Mouse (Mus musculus): ENCODE results near the gene Bid. TPM values are rescaled to one million over a fixed set of nuclear protein-coding genes. Genes with fewer than 3 reads are reported as not detected.
"Not testable (repeated sequence)": the region's sequence is repeated elsewhere in the genome, so short reads cannot be mapped to it uniquely, and the experiment has no call there.

The Bid gene
- polyA plus RNA-seq, 1 experiment from 2014 or later = 8.4 TPM

- Histone ChIP-seq H3K9me3 (ENCODE audit: low read length) (no peaks in the 10 kb centered on the region), H3K4me1 (ENCODE audit: insufficient read depth, low read depth, low read length) (no peaks in the 10 kb centered on the region), H3K4me3 (ENCODE audit: low read depth, low read length) (no peak overlapping the region), H3K4me2 (replicated peaks; ENCODE audit: low read depth, low read length) (no peak overlapping the region), H3K36me3 (ENCODE audit: insufficient read depth, low read length) (no peaks in the 10 kb centered on the region; the same call in none of the 2 replicates), H3K27ac (ENCODE audit: low read length) (no peak overlapping the region), H3K27me3 (replicated peaks; ENCODE audit: insufficient read depth, low read length) (no peaks in the 10 kb centered on the region), H3K9ac (replicated peaks; ENCODE audit: low read depth) (no peak overlapping the region)
- DNase-seq (ENCODE audit: low spot score) = no peak
- TF ChIP-seq EP300 (IDR thresholded peaks at IDR 0.05) (no peak), CTCF (IDR thresholded peaks at IDR 0.05) (no peak)
- 81% methylated on average over 12 of the region's 12 CpGs for WGBS
- no peak for ATAC-seq
Observed at GRCm38 (mm10) chr6:120932597-120932996, 15.9 kb upstream of the Bid start.

GRCm38 (mm10) chr6:120930450-120931306 lies 14.0 kb upstream of the Bid start:
- no peak overlapping the region for H3K9ac ChIP-seq (replicated peaks; ENCODE audit: low read depth)
- H3K27ac ChIP-seq (ENCODE audit: low read length) = no peak overlapping the region
- no peaks in the 10 kb centered on the region; the same call in none of the 2 replicates for H3K36me3 ChIP-seq (ENCODE audit: insufficient read depth, low read length)
- no peak for TF ChIP-seq CTCF (IDR thresholded peaks at IDR 0.05)
- no peak for TF ChIP-seq EP300 (IDR thresholded peaks at IDR 0.05)
- WGBS = 75% methylated on average over 6 of the region's 6 CpGs
- DNase-seq (ENCODE audit: low spot score) = no peak
- H3K27me3 ChIP-seq (replicated peaks; ENCODE audit: insufficient read depth, low read length) = no peaks in the 10 kb centered on the region
- no peaks in the 10 kb centered on the region for H3K9me3 ChIP-seq (ENCODE audit: low read length)
- no peaks in the 10 kb centered on the region for H3K4me1 ChIP-seq (ENCODE audit: insufficient read depth, low read depth, low read length)
- no peak for ATAC-seq
- H3K4me2 ChIP-seq (replicated peaks; ENCODE audit: low read depth, low read length) = no peak overlapping the region
- H3K4me3 ChIP-seq (ENCODE audit: low read depth, low read length) = no peak overlapping the region

GRCm38 (mm10) chr6:120929421-120929820 lies 12.8 kb upstream of the Bid start:
- DNase-seq (ENCODE audit: low spot score) (no peak), ATAC-seq (no peak)
- Histone ChIP-seq H3K27me3 (replicated peaks; ENCODE audit: insufficient read depth, low read length) (no peaks in the 10 kb centered on the region), H3K27ac (ENCODE audit: low read length) (no peak overlapping the region), H3K4me3 (ENCODE audit: low read depth, low read length) (no peak overlapping the region), H3K36me3 (ENCODE audit: insufficient read depth, low read length) (no peaks in the 10 kb centered on the region; the same call in none of the 2 replicates), H3K4me1 (ENCODE audit: insufficient read depth, low read depth, low read length) (no peaks in the 10 kb centered on the region), H3K9ac (replicated peaks; ENCODE audit: low read depth) (no peak overlapping the region), H3K4me2 (replicated peaks; ENCODE audit: low read depth, low read length) (no peak overlapping the region), H3K9me3 (ENCODE audit: low read length) (no peaks in the 10 kb centered on the region)
- TF ChIP-seq CTCF (IDR thresholded peaks at IDR 0.05) (no peak), EP300 (IDR thresholded peaks at IDR 0.05) (no peak)
- WGBS = 57% methylated on average over 1 of the region's 1 CpGs

- H3K27ac ChIP-seq (ENCODE audit: low read length) = no peak overlapping the region
- H3K4me2 ChIP-seq (replicated peaks; ENCODE audit: low read depth, low read length) = no peak overlapping the region
- ATAC-seq (peak; percentile 90), DNase-seq (ENCODE audit: low spot score) (peak; percentile 55)
- H3K4me3 ChIP-seq (ENCODE audit: low read depth, low read length) = no peak overlapping the region
- TF ChIP-seq EP300 (IDR thresholded peaks at IDR 0.05) (peak; percentile 95), CTCF (IDR thresholded peaks at IDR 0.05) (no peak)
- H3K9me3 ChIP-seq (ENCODE audit: low read length) = no peaks in the 10 kb centered on the region
- H3K4me1 ChIP-seq (ENCODE audit: insufficient read depth, low read depth, low read length) = no peaks in the 10 kb centered on the region
- no peaks in the 10 kb centered on the region; the same call in 1 of the 2 replicates for H3K36me3 ChIP-seq (ENCODE audit: insufficient read depth, low read length)
- no peaks in the 10 kb centered on the region for H3K27me3 ChIP-seq (replicated peaks; ENCODE audit: insufficient read depth, low read length)
- H3K9ac ChIP-seq (replicated peaks; ENCODE audit: low read depth) = no peak overlapping the region
- WGBS = 44% methylated on average over 3 of the region's 3 CpGs
Observed at GRCm38 (mm10) chr6:120927765-120928164, 11.1 kb upstream of the Bid start.

- no peaks in the 10 kb centered on the region for H3K4me1 ChIP-seq (ENCODE audit: insufficient read depth, low read depth, low read length)
- DNase-seq (ENCODE audit: low spot score) = no peak
- H3K27me3 ChIP-seq (replicated peaks; ENCODE audit: insufficient read depth, low read length) = no peaks in the 10 kb centered on the region
- no peaks in the 10 kb centered on the region; the same call in 1 of the 2 replicates for H3K36me3 ChIP-seq (ENCODE audit: insufficient read depth, low read length)
- no peak overlapping the region for H3K4me2 ChIP-seq (replicated peaks; ENCODE audit: low read depth, low read length)
- TF ChIP-seq CTCF (IDR thresholded peaks at IDR 0.05) = no peak
- no peak for TF ChIP-seq EP300 (IDR thresholded peaks at IDR 0.05)
- no peak for ATAC-seq
- no peak overlapping the region for H3K4me3 ChIP-seq (ENCODE audit: low read depth, low read length)
- H3K9ac ChIP-seq (replicated peaks; ENCODE audit: low read depth) = no peak overlapping the region
- H3K27ac ChIP-seq (ENCODE audit: low read length) = no peak overlapping the region
- H3K9me3 ChIP-seq (ENCODE audit: low read length) = no peaks in the 10 kb centered on the region
- 58% methylated on average over 2 of the region's 2 CpGs for WGBS
Observed at GRCm38 (mm10) chr6:120926880-120927279, 10.2 kb upstream of the Bid start.

GRCm38 (mm10) chr6:120924791-120925321 lies 8.2 kb upstream of the Bid start:
- H3K27ac ChIP-seq (ENCODE audit: low read length); H3K4me1 ChIP-seq (ENCODE audit: insufficient read depth, low read depth, low read length); ATAC-seq; H3K27me3 ChIP-seq (replicated peaks; ENCODE audit: insufficient read depth, low read length); DNase-seq (ENCODE audit: low spot score); H3K9me3 ChIP-seq (ENCODE audit: low read length); H3K36me3 ChIP-seq (ENCODE audit: insufficient read depth, low read length); H3K4me3 ChIP-seq (ENCODE audit: low read depth, low read length); H3K9ac ChIP-seq (replicated peaks; ENCODE audit: low read depth); H3K4me2 ChIP-seq (replicated peaks; ENCODE audit: low read depth, low read length): not testable (repeated sequence)
- WGBS = 75% methylated on average over 2 of the region's 2 CpGs
